Mouse (Mus musculus) limb, embryonic 10.5 days (tissue): ENCODE measurements around the gene Mrpl20. TPM values are rescaled to one million over a fixed set of nuclear protein-coding genes. Genes with fewer than 3 reads are reported as not detected.
A peak's percentile ranks its signal among the peaks of the same experiment; 100 is the strongest.
"Not testable (repeated sequence)": the region's sequence is repeated elsewhere in the genome, so short reads cannot be mapped to it uniquely, and the experiment has no call there.

Experiments
- DNase-seq: peaks from one replicate; pipeline ENCODE4 v3.0.0-alpha.2; 2017; ENCODE audit warnings: low spot score
- H3K27ac ChIP-seq: fragments of 300-500 bp; sonication (generic); 2 replicates; pipeline ENCODE4 v1.5.1; 2016; ENCODE audit warnings: mild to moderate bottlenecking
- H3K27me3 ChIP-seq: fragments of 300-500 bp; sonication (generic); 2 replicates; pipeline ENCODE4 v1.6.1; 2016; ENCODE audit warnings: low read depth, mild to moderate bottlenecking; ENCODE audit not compliant: poor library complexity, severe bottlenecking
- H3K36me3 ChIP-seq: fragments of 300-500 bp; sonication (generic); 2 replicates; pipeline ENCODE4 v1.6.1; 2016; ENCODE audit warnings: mild to moderate bottlenecking, moderate library complexity
- H3K4me1 ChIP-seq: fragments of 300-500 bp; sonication (generic); 2 replicates; pipeline ENCODE4 v1.6.1; 2016
- H3K4me3 ChIP-seq: fragments of 300-500 bp; sonication (generic); 2 replicates; pipeline ENCODE4 v1.5.1; 2016; ENCODE audit warnings: mild to moderate bottlenecking, moderate library complexity
- H3K9me3 ChIP-seq: fragments of 300-500 bp; sonication (generic); replicated peaks from 2 replicates; pipeline ENCODE4 v1.6.1; 2016; ENCODE audit warnings: mild to moderate bottlenecking
- WGBS: fragments of 180-500 bp; shearing (Covaris S2); methylation state at CpG from one replicate; pipeline ENCODE4 v1.1.7; 2016; 5-methylcytosine and 5-hydroxymethylcytosine counted together
- polyA plus RNA-seq: library from polyadenylated mRNA; unstranded; fragments of >200 nt; fragmentation: Nextera tagmentation; extraction: Ambion mirVana; gene quantifications from 2 replicates; pipeline ENCODE4 v1.2.1, GENCODE M21; 2016

Gene Mrpl20
- polyA plus RNA-seq, 1 experiment from 2014 or later: 246 TPM

GRCm38 (mm10) chr4:155788300-155788699 lies 14.4 kb upstream of the Mrpl20 start:
- WGBS: 83% methylated on average over 3 of the region's 3 CpGs
- no peaks in the 10 kb centered on the region for H3K36me3 ChIP-seq
- H3K4me3 ChIP-seq: no peak overlapping the region
- H3K27ac ChIP-seq: no peak overlapping the region
- H3K4me1 ChIP-seq: peaks cover 26% of the 10 kb centered on the region
- DNase-seq: no peak
- no peaks in the 10 kb centered on the region for H3K9me3 ChIP-seq
- H3K27me3 ChIP-seq: peaks cover 24% of the 10 kb centered on the region

- H3K27me3 ChIP-seq: peaks cover 24% of the 10 kb centered on the region
These were observed 13.8 kb upstream of the Mrpl20 start for GRCm38 (mm10) chr4:155788833-155789232.

GRCm38 (mm10) chr4:155790021-155790489 lies 12.6 kb upstream of the Mrpl20 start, which contains the start of gene Ankrd65:
Ankrd65 (plus strand) TSS chr4:155790439.
- H3K27ac ChIP-seq: no peak within 1 kb of the TSS
- peaks cover 9% of the 10 kb centered on the region; the same call in 1 of the 2 replicates for H3K4me1 ChIP-seq
- H3K36me3 ChIP-seq: no peaks in the 10 kb centered on the region
- DNase-seq: no peak
- peaks cover 24% of the 10 kb centered on the region for H3K27me3 ChIP-seq
- no peaks in the 10 kb centered on the region for H3K9me3 ChIP-seq
- no peak within 1 kb of the TSS for H3K4me3 ChIP-seq
- 88% methylated on average over 3 of the region's 3 CpGs for WGBS

More at GRCm38 (mm10) chr4:155788833-155789232, 13.8 kb upstream of the Mrpl20 start:
- H3K36me3 ChIP-seq, H3K27ac ChIP-seq, H3K4me3 ChIP-seq, DNase-seq, H3K9me3 ChIP-seq: not testable (repeated sequence)
- WGBS: 82% methylated on average over 4 of the region's 4 CpGs
- peaks cover 21% of the 10 kb centered on the region for H3K4me1 ChIP-seq

- no peaks in the 10 kb centered on the region for H3K36me3 ChIP-seq
- H3K27ac ChIP-seq: no peak overlapping the region
- WGBS: 65% methylated on average over 3 of the region's 3 CpGs
- no peak for DNase-seq
- H3K4me1 ChIP-seq: 0 out of 2 replicates have a peak, but pooled peaks cover 4% of the 10 kb centered on the region
- no peaks in the 10 kb centered on the region for H3K9me3 ChIP-seq
- H3K27me3 ChIP-seq: peaks cover 19% of the 10 kb centered on the region
- no peak overlapping the region for H3K4me3 ChIP-seq
These were observed 12.0 kb upstream of the Mrpl20 start for GRCm38 (mm10) chr4:155790650-155791161.

GRCm38 (mm10) chr4:155791240-155791933 lies 11.3 kb upstream of the Mrpl20 start:
- Histone ChIP-seq H3K27ac (no peak overlapping the region), H3K36me3 (no peaks in the 10 kb centered on the region), H3K9me3 (no peaks in the 10 kb centered on the region), H3K27me3 (peaks cover 15% of the 10 kb centered on the region), H3K4me3 (no peak overlapping the region), H3K4me1 (0 out of 2 replicates have a peak, but pooled peaks cover 3% of the 10 kb centered on the region)
- WGBS: 75% methylated on average over 24 of the region's 24 CpGs
- no peak for DNase-seq

- no peak overlapping the region for H3K4me3 ChIP-seq
- no peaks in the 10 kb centered on the region for H3K9me3 ChIP-seq
- peaks cover 15% of the 10 kb centered on the region for H3K27me3 ChIP-seq
- DNase-seq: no peak
- 0 out of 2 replicates have a peak, but pooled peaks cover 3% of the 10 kb centered on the region for H3K4me1 ChIP-seq
- H3K36me3 ChIP-seq: no peaks in the 10 kb centered on the region
- 85% methylated on average over 2 of the region's 2 CpGs for WGBS
- no peak overlapping the region for H3K27ac ChIP-seq
These were observed 8.9 kb upstream of the Mrpl20 start for GRCm38 (mm10) chr4:155793730-155794129.

GRCm38 (mm10) chr4:155802075-155802474 lies 603 bp upstream of the Mrpl20 start:
- Histone ChIP-seq H3K4me1 (peaks cover 19% of the 10 kb centered on the region), H3K36me3 (peaks cover 25% of the 10 kb centered on the region), H3K4me3 (no peak overlapping the region), H3K9me3 (no peaks in the 10 kb centered on the region), H3K27ac (no peak overlapping the region), H3K27me3 (no peaks in the 10 kb centered on the region)
- no peak for DNase-seq
- WGBS: 95% methylated on average over 1 of the region's 1 CpGs

- peaks cover 39% of the 10 kb centered on the region for H3K36me3 ChIP-seq
- H3K27ac ChIP-seq: peak overlapping the region; percentile 87
- H3K4me1 ChIP-seq: peaks cover 19% of the 10 kb centered on the region
- no peaks in the 10 kb centered on the region for H3K9me3 ChIP-seq
- DNase-seq: peak; percentile 98
- H3K4me3 ChIP-seq: peak overlapping the region; percentile 95
- H3K27me3 ChIP-seq: no peaks in the 10 kb centered on the region
- WGBS: under 1% methylated on average over 58 of the region's 58 CpGs
These were observed 813 bp downstream of the Mrpl20 start for GRCm38 (mm10) chr4:155803340-155804041.

- Histone ChIP-seq H3K4me1 (peaks cover 25% of the 10 kb centered on the region), H3K36me3 (peaks cover 71% of the 10 kb centered on the region), H3K4me3 (no peak overlapping the region), H3K9me3 (no peaks in the 10 kb centered on the region), H3K27ac (no peak overlapping the region), H3K27me3 (no peaks in the 10 kb centered on the region)
- DNase-seq: no peak
- 90% methylated on average over 3 of the region's 3 CpGs for WGBS
These were observed 5.2 kb downstream of the Mrpl20 start for GRCm38 (mm10) chr4:155807841-155808240.

GRCm38 (mm10) chr4:155811929-155812664 lies 9.4 kb downstream of the Mrpl20 start, which contains the start of gene Ccnl2:
Ccnl2 (plus strand) TSS chr4:155812489.
- peak; percentile 97 for DNase-seq
- no peaks in the 10 kb centered on the region for H3K27me3 ChIP-seq
- H3K36me3 ChIP-seq: peaks cover 86% of the 10 kb centered on the region
- H3K4me3 ChIP-seq: peak within 1 kb of the TSS; percentile 100
- H3K4me1 ChIP-seq: peaks cover 22% of the 10 kb centered on the region
- H3K27ac ChIP-seq: peak within 1 kb of the TSS; percentile 98
- WGBS: under 1% methylated on average over 60 of the region's 60 CpGs
- no peaks in the 10 kb centered on the region for H3K9me3 ChIP-seq

GRCm38 (mm10) chr4:155812665-155813181 lies 10.0 kb downstream of the Mrpl20 start:
- H3K9me3 ChIP-seq: no peaks in the 10 kb centered on the region
- peak overlapping the region; percentile 100 for H3K4me3 ChIP-seq
- peak overlapping the region; percentile 98 for H3K27ac ChIP-seq
- peaks cover 86% of the 10 kb centered on the region for H3K36me3 ChIP-seq
- peaks cover 22% of the 10 kb centered on the region for H3K4me1 ChIP-seq
- under 1% methylated on average over 49 of the region's 49 CpGs for WGBS
- no peak for DNase-seq
- H3K27me3 ChIP-seq: no peaks in the 10 kb centered on the region

GRCm38 (mm10) chr4:155817533-155817932 lies 14.9 kb downstream of the Mrpl20 start:
- H3K27me3 ChIP-seq: no peaks in the 10 kb centered on the region
- peaks cover 95% of the 10 kb centered on the region for H3K36me3 ChIP-seq
- DNase-seq: no peak
- H3K9me3 ChIP-seq: no peaks in the 10 kb centered on the region
- no peak overlapping the region for H3K27ac ChIP-seq
- no peak overlapping the region for H3K4me3 ChIP-seq
- peaks cover 14% of the 10 kb centered on the region for H3K4me1 ChIP-seq
- WGBS: 93% methylated on average over 4 of the region's 4 CpGs
